ENCODE assay signal across 17 mouse cellular contexts in the genomic region with DNA sequence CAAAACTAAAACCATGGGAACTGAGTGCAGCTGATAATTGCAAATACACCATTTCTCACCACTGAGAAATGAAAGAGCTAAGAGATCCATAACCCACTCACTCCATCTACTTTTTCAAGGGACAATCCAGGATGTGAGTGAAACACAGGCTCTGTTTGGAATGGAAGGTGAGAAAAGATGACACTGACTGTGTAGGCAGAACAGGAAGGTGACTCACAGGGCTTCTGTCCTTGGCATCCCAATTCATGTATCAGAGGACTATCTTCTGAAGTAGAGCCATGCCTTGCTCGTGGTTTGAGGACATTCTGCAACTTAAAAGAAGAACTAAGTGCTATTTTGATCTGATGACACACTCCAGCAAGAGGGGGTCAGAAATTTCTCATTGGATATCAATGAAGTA.
"Had no signal": no experiment of that assay in that cellular context is flagged by ENCODE, and none has a peak within 500 bp of the region (broad histone marks: within the 10 kb centered on the region; RNA-seq: fewer than 3 reads in every experiment).

No protein-coding gene starts in this region.

- H3K27ac ChIP-seq: kidney, postnatal 0 days; limb, embryonic 15.5 days; liver, embryonic 12.5 days; midbrain, embryonic 10.5 days; neural tube, embryonic 15.5 days; stomach, postnatal 0 days had no signal

- DNase-seq: kidney, adult 9 months; kidney, postnatal 36 days; layer of hippocampus, adult 9-11 months; layer of hippocampus, postnatal 36 days; lung, embryonic 14.5 days; lung, postnatal 10 days; lung, postnatal 4 days; midbrain, embryonic 14.5 days; thymus, adult 18-20 months; thymus, postnatal 14 days had no signal

- H3K4me3 ChIP-seq: limb, embryonic 15.5 days; liver, embryonic 12.5 days; midbrain, embryonic 10.5 days; myocyte; neural tube, embryonic 15.5 days had no signal
